Mouse (Mus musculus): ENCODE measurements around the gene Tiprl. TPM values are rescaled to one million over a fixed set of nuclear protein-coding genes. Genes with fewer than 3 reads are reported as not detected.

The Tiprl gene
- 53.8 and 56.7 TPM in 2 replicates for polyA plus RNA-seq (2015; fragmentation: Nextera tagmentation; extraction: Ambion mirVana)

- peak; percentile 99 for ATAC-seq (ENCODE audit: low FRiP score, low TSS enrichment)
- H3K4me3 ChIP-seq (ENCODE audit: low read depth, low read length) = peak within 1 kb of the TSS; percentile 82
- H3K4me2 ChIP-seq (replicated peaks; ENCODE audit: low read depth) = peak within 1 kb of the TSS; percentile 86
- H3K9me3 ChIP-seq (ENCODE audit: control insufficient read depth, low read length) = no peaks in the 10 kb centered on the region
- TF ChIP-seq CTCF (IDR thresholded peaks at IDR 0.05; ENCODE audit: low read depth) = peak; percentile 34
- no peak for TF ChIP-seq EP300 (optimal IDR thresholded peaks at IDR 0.05)
- no peaks in the 10 kb centered on the region for H3K36me3 ChIP-seq (ENCODE audit: control insufficient read depth, insufficient read depth, low read length)
- peak within 1 kb of the TSS; percentile 93 for H3K27ac ChIP-seq (replicated peaks)
- H3K9ac ChIP-seq (ENCODE audit: low read length) = peak within 1 kb of the TSS; percentile 76
- H3K4me1 ChIP-seq (replicated peaks; ENCODE audit: control insufficient read depth, insufficient read depth) = no peaks in the 10 kb centered on the region; the same call in 1 of the 2 replicates
- no peaks in the 10 kb centered on the region for H3K27me3 ChIP-seq (ENCODE audit: control insufficient read depth, insufficient read depth, low read length)
- under 1% methylated on average over 76 of the region's 76 CpGs for WGBS
- DNase-seq (ENCODE audit: low spot score) = peak; percentile 97
Observed at GRCm38 (mm10) chr1:165236321-165237298, at the start of gene Tiprl. TSS of gene Tiprl (minus strand) at chr1:165236996.

GRCm38 (mm10) chr1:165284096-165284495 is 47.3 kb upstream of the Tiprl start:
- Histone ChIP-seq H3K9ac (ENCODE audit: low read length) (no peak overlapping the region), H3K27me3 (ENCODE audit: control insufficient read depth, insufficient read depth, low read length) (no peaks in the 10 kb centered on the region), H3K9me3 (ENCODE audit: control insufficient read depth, low read length) (no peaks in the 10 kb centered on the region), H3K4me1 (replicated peaks; ENCODE audit: control insufficient read depth, insufficient read depth) (no peaks in the 10 kb centered on the region), H3K4me3 (ENCODE audit: low read depth, low read length) (no peak overlapping the region), H3K27ac (replicated peaks) (no peak overlapping the region), H3K4me2 (replicated peaks; ENCODE audit: low read depth) (no peak overlapping the region), H3K36me3 (ENCODE audit: control insufficient read depth, insufficient read depth, low read length) (no peaks in the 10 kb centered on the region)
- no peak for DNase-seq (ENCODE audit: low spot score)
- ATAC-seq (ENCODE audit: low FRiP score, low TSS enrichment) = no peak
- TF ChIP-seq EP300 (optimal IDR thresholded peaks at IDR 0.05) (no peak), CTCF (IDR thresholded peaks at IDR 0.05; ENCODE audit: low read depth) (no peak)
- WGBS = 60% methylated on average over 7 of the region's 7 CpGs

- peak overlapping the region; percentile 70 for H3K4me3 ChIP-seq (ENCODE audit: low read depth, low read length)
- no peaks in the 10 kb centered on the region for H3K9me3 ChIP-seq (ENCODE audit: control insufficient read depth, low read length)
- H3K27me3 ChIP-seq (ENCODE audit: control insufficient read depth, insufficient read depth, low read length) = no peaks in the 10 kb centered on the region
- H3K27ac ChIP-seq (replicated peaks) = no peak overlapping the region
- no peaks in the 10 kb centered on the region for H3K36me3 ChIP-seq (ENCODE audit: control insufficient read depth, insufficient read depth, low read length)
- no peaks in the 10 kb centered on the region for H3K4me1 ChIP-seq (replicated peaks; ENCODE audit: control insufficient read depth, insufficient read depth)
- H3K4me2 ChIP-seq (replicated peaks; ENCODE audit: low read depth) = peak overlapping the region; percentile 94
- DNase-seq (ENCODE audit: low spot score) = no peak
- peak overlapping the region; percentile 84; the same call in 1 of the 2 replicates for H3K9ac ChIP-seq (ENCODE audit: low read length)
- TF ChIP-seq EP300 (optimal IDR thresholded peaks at IDR 0.05) = no peak
- TF ChIP-seq CTCF (IDR thresholded peaks at IDR 0.05; ENCODE audit: low read depth) = no peak
- 22% methylated on average over 7 of the region's 7 CpGs for WGBS
- no peak for ATAC-seq (ENCODE audit: low FRiP score, low TSS enrichment)
Observed at GRCm38 (mm10) chr1:165282967-165283345, 46.2 kb upstream of the Tiprl start.

GRCm38 (mm10) chr1:165282222-165282966 is 45.6 kb upstream of the Tiprl start:
- WGBS = 2% methylated on average over 25 of the region's 35 CpGs
- Histone ChIP-seq H3K9me3 (ENCODE audit: control insufficient read depth, low read length) (no peaks in the 10 kb centered on the region), H3K4me3 (ENCODE audit: low read depth, low read length) (peak overlapping the region; percentile 70), H3K27me3 (ENCODE audit: control insufficient read depth, insufficient read depth, low read length) (no peaks in the 10 kb centered on the region), H3K4me2 (replicated peaks; ENCODE audit: low read depth) (peak overlapping the region; percentile 94), H3K4me1 (replicated peaks; ENCODE audit: control insufficient read depth, insufficient read depth) (no peaks in the 10 kb centered on the region), H3K36me3 (ENCODE audit: control insufficient read depth, insufficient read depth, low read length) (no peaks in the 10 kb centered on the region), H3K9ac (ENCODE audit: low read length) (peak overlapping the region; percentile 84), H3K27ac (replicated peaks) (peak overlapping the region; percentile 86)
- ATAC-seq (ENCODE audit: low FRiP score, low TSS enrichment) = peak; percentile 64
- no peak for DNase-seq (ENCODE audit: low spot score)
- peak; percentile 11; the same call in 1 of the 2 replicates for TF ChIP-seq CTCF (IDR thresholded peaks at IDR 0.05; ENCODE audit: low read depth)
- TF ChIP-seq EP300 (optimal IDR thresholded peaks at IDR 0.05) = no peak

- Histone ChIP-seq H3K27me3 (ENCODE audit: control insufficient read depth, insufficient read depth, low read length) (no peaks in the 10 kb centered on the region), H3K27ac (replicated peaks) (peak overlapping the region; percentile 86), H3K4me3 (ENCODE audit: low read depth, low read length) (peak overlapping the region; percentile 70), H3K9me3 (ENCODE audit: control insufficient read depth, low read length) (no peaks in the 10 kb centered on the region), H3K4me2 (replicated peaks; ENCODE audit: low read depth) (peak overlapping the region; percentile 94), H3K9ac (ENCODE audit: low read length) (peak overlapping the region; percentile 84), H3K4me1 (replicated peaks; ENCODE audit: control insufficient read depth, insufficient read depth) (no peaks in the 10 kb centered on the region), H3K36me3 (ENCODE audit: control insufficient read depth, insufficient read depth, low read length) (no peaks in the 10 kb centered on the region)
- under 1% methylated on average over 24 of the region's 71 CpGs for WGBS
- no peak for TF ChIP-seq EP300 (optimal IDR thresholded peaks at IDR 0.05)
- TF ChIP-seq CTCF (IDR thresholded peaks at IDR 0.05; ENCODE audit: low read depth) = no peak
- DNase-seq (ENCODE audit: low spot score) (peak; percentile 82), ATAC-seq (ENCODE audit: low FRiP score, low TSS enrichment) (peak; percentile 85)
Observed at GRCm38 (mm10) chr1:165281351-165282221, 44.8 kb upstream of the Tiprl start.
